Mouse (Mus musculus): ENCODE results near the gene Ralgapb.

- TF ChIP-seq POLR2A (IDR thresholded peaks at IDR 0.05; ENCODE audit: insufficient read length, low read depth) (no peak), MAX (IDR thresholded peaks at IDR 0.05; ENCODE audit: low read depth) (no peak), TCF12 (IDR thresholded peaks at IDR 0.05; ENCODE audit: insufficient read depth, poor library complexity, severe bottlenecking) (no peak)
These were observed 94.0 kb downstream of the Ralgapb start for GRCm38 (mm10) chr2:158503671-158504070.

Data from myocyte (in vitro differentiated cells).